Mouse (Mus musculus) gastrocnemius, adult 2 months (tissue): ENCODE measurements around the gene Olfr391-ps. TPM values are rescaled to one million over a fixed set of nuclear protein-coding genes. Genes with fewer than 3 reads are reported as not detected.

Experiments used
- DNase-seq: peaks from one replicate; pipeline ENCODE4 v3.0.0; 2022
- H3K27ac ChIP-seq: fragments of 200-600 bp; 2 replicates; pipeline ENCODE4 v1.8.1; 2022; ENCODE audit warnings: mild to moderate bottlenecking
- H3K4me3 ChIP-seq: fragments of 200-600 bp; 2 replicates; pipeline ENCODE4 v1.8.1; 2022; ENCODE audit warnings: mild to moderate bottlenecking, moderate library complexity
- CTCF ChIP-seq: fragments of 200-600 bp; IDR thresholded peaks from 2 replicates; pipeline ENCODE4 v1.8.1; 2022; ENCODE audit warnings: antibody characterized with exemption, mild to moderate bottlenecking, moderate library complexity
- intact Hi-C: fragments of 180-260 bp; cut with DNase I; formaldehyde crosslinking; loops from one replicate; pipeline ENCODE4 v1.15.1; 2025
- long read RNA-seq, 2 experiments: library from polyadenylated mRNA; stranded (forward); transcript quantifications; one replicate each; pipeline ENCODE4 v2.0.0; 2021
- total RNA-seq, 2 experiments: library from RNA; stranded (reverse); gene quantifications; 2 replicates each; pipeline ENCODE4 v1.2.3; 2021

The Olfr391-ps gene
- not detected for total RNA-seq
- long read RNA-seq, experiment 1: 0 reads
- long read RNA-seq, experiment 2: 0 reads

GRCm38 (mm10) chr11:73802952-73803351, at the start of gene Olfr391-ps:
Olfr391-ps (minus strand) TSS chr11:73803052.
- Histone ChIP-seq H3K27ac (no peak within 1 kb of the TSS), H3K4me3 (no peak within 1 kb of the TSS)
- TF ChIP-seq CTCF: no peak
- no peak for DNase-seq
- intact Hi-C loops: no loop called here

- no peak for DNase-seq
- H3K4me3 ChIP-seq: no peak within 1 kb of the TSS
- no peak for TF ChIP-seq CTCF
- no peak within 1 kb of the TSS for H3K27ac ChIP-seq
- intact Hi-C loops: no loop called here
These were observed 48.5 kb upstream of the Olfr391-ps start, which contains the start of gene Olfr393 for GRCm38 (mm10) chr11:73851354-73851753. Olfr393 (minus strand) TSS chr11:73851454.

DNA sequence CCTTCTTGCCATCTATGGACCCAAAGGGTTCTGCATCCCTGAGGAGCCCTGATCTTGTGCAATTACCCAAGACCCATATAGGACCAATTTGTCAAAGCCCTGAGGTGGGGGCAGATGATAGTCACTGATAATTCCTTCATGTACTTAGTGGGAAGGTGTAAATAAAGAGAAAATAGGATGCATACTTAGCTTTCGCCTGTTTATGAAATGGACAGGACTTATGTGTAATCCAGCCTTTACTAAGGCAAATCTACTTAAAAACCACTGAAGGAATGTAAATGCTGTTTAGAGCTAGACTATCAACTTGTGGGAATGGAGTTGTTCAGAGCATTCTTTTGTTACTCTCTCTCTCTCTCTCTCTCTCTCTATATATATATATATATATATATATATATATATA, 14.1 kb upstream of the Olfr391-ps start, which contains the start of gene Olfr392:
Gene Olfr392, minus strand, starts transcription at position 101 of the 400 bp plus-strand sequence.
- no peak within 1 kb of the TSS for H3K4me3 ChIP-seq
- DNase-seq: no peak
- no peak within 1 kb of the TSS for H3K27ac ChIP-seq
- intact Hi-C loops: no loop called here
- TF ChIP-seq CTCF: no peak

DNA sequence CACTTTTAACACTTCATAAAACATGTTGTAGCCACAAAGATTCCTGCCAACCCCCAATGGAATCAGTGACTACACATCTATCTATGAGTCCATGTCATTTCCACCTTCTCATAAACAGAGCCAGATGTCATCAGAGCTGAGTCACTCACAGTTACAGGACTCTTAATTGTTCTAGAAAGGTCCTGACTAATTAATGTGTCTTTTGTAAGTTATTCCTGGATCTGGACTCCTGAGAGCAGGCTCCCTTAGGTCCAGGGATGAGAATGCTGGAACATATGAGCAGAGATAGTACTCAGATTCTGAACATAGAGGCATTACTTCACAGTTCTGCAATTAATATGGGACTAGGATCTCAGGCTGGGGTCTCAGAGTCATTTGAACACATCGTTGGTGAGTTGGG, 20.2 kb downstream of the Olfr391-ps start, which contains the start of gene Olfr390:
Gene Olfr390, plus strand, starts transcription at position 301 of the 400 bp plus-strand sequence.
- no peak within 1 kb of the TSS for H3K27ac ChIP-seq
- DNase-seq: no peak
- H3K4me3 ChIP-seq: no peak within 1 kb of the TSS
- intact Hi-C loops: no loop called here
- no peak for TF ChIP-seq CTCF

GRCm38 (mm10) chr11:73780613-73781012, 22.2 kb downstream of the Olfr391-ps start, which contains the start of gene Olfr389:
Olfr389 (minus strand) TSS chr11:73780713.
- H3K27ac ChIP-seq: no peak within 1 kb of the TSS
- intact Hi-C loops: no loop called here
- no peak for TF ChIP-seq CTCF
- no peak within 1 kb of the TSS for H3K4me3 ChIP-seq
- no peak for DNase-seq

- no peak overlapping the region for H3K4me3 ChIP-seq
- H3K27ac ChIP-seq: no peak overlapping the region
- intact Hi-C loops: no loop called here
- no peak for DNase-seq
- TF ChIP-seq CTCF: no peak
These were observed 43.7 kb downstream of the Olfr391-ps start for GRCm38 (mm10) chr11:73759115-73759514.

Other genes with a start within 250 kb of the Olfr391-ps start
- gene Olfr385, start 210.0 kb downstream of the Olfr391-ps start, total RNA-seq: not detected
- gene Olfr384, start 204.5 kb downstream of the Olfr391-ps start, total RNA-seq: not detected
- gene Zfp735, start 114.3 kb downstream of the Olfr391-ps start, total RNA-seq: not detected
- not detected for gene Olfr389, start 22.3 kb downstream of the Olfr391-ps start, total RNA-seq
- gene Olfr390, start 20.1 kb downstream of the Olfr391-ps start, total RNA-seq: not detected
- gene Olfr392, start 14.0 kb upstream of the Olfr391-ps start, total RNA-seq: not detected
- gene Olfr393, start 48.4 kb upstream of the Olfr391-ps start, total RNA-seq: not detected
- not detected for gene Olfr394, start 87.7 kb upstream of the Olfr391-ps start, total RNA-seq
- gene Olfr395, start 106.2 kb upstream of the Olfr391-ps start, total RNA-seq: not detected
- gene Olfr23, start 133.6 kb upstream of the Olfr391-ps start, total RNA-seq: not detected
- gene Olfr397, start 157.8 kb upstream of the Olfr391-ps start, total RNA-seq: not detected
- not detected for gene Olfr398, start 187.4 kb upstream of the Olfr391-ps start, total RNA-seq